Mouse (Mus musculus) inflammation-experienced regulatory T-cells, adult 6 months (primary cell): ENCODE results near the gene Dab1. TPM values are rescaled to one million over a fixed set of nuclear protein-coding genes. Genes with fewer than 3 reads are reported as not detected.

Experiments
- ATAC-seq: one replicate; pipeline ENCODE4 v1.8.0; 2017
- polyA plus RNA-seq, 3 experiments: library from polyadenylated mRNA; unstranded; fragments of 100-300 nt; shearing (Covaris generic); gene quantifications; one replicate each; pipeline ENCODE4 v1.2.1; 2017

Dab1 gene
- polyA plus RNA-seq, 3 experiments from 2014 or later: not detected

GRCm38 (mm10) chr4:104399106-104399730 lies 780.1 kb downstream of the Dab1 start:
- ATAC-seq: no peak

- no peak for ATAC-seq
These were observed 784.9 kb downstream of the Dab1 start for GRCm38 (mm10) chr4:104404099-104404498.

DNA sequence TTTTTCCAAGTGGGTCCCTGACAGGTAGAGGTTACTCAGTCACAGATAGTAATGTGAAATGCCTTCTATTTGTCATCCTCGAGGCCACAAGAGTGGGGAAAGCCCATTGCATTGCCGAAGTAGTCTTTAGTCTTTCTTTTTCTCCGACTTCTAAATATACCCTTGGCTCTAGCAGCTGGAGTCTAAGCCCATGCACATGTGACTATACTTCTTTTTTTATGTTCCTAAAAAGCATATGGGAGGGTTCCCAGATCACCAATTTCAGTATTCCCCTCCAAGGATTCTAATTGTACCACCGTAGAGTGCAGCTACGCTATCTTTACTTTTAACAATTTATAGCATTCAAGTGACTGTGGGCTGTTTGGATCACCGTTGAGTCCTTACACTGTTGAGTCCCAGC lies 791.8 kb downstream of the Dab1 start:
- no peak for ATAC-seq

DNA sequence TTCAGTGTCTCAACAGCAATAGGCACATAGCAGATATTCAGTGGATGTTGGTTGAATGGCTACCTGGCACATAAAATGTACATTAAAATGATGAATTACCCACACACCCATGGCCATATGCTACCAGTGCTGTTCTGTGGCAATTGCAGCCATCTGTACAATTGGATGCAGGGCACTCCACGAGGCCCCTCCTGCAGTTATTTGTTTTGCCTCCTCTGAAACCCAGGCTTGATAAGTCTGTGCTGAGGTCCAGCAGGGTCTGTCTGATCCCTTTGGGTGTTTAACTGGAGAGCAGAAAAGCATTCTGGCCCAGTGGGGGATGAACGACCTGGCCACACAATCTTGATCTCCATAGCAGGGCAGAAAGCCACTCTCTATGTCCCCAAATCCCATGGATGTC lies 796.3 kb downstream of the Dab1 start:
- ATAC-seq: no peak

DNA sequence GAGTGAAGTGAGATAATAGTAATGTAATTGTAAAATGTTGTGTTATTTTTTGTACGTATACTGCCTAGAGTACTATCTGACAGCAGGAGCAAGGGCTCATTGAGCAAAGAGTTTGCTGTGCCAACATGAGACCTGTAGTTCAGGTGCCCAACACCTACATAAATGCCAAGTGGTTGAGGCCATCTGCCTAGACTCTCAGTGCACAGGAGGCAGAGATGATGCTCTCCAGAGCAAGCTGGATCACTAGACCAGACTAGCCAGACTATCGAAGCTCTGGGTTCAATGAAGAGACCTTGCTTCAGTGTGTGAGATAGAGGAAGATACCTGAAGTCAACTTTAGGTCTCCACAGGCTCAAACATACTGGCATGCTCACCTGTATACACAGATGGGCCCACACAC lies 799.2 kb downstream of the Dab1 start:
- ATAC-seq: no peak

- no peak for ATAC-seq
These were observed 802.0 kb downstream of the Dab1 start for GRCm38 (mm10) chr4:104420983-104421680.

DNA sequence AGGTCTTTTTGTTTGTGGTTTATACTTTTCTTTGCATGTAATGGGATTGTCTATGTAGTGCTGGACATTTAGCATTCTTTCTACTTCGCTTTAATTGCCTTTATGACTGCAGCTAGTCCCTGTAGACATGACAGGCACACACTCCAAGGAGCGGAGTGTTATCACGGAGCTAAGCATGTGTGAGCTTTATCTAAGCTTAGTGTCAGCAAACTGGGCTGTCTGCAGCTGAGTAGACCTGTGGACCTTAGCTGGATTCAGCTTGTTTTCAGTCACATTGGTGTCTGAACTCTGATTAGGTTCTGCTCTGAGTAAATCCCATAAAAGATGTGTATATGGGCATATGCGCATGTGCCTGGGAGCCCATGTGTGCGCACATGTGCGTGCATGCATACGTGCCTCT lies 810.0 kb downstream of the Dab1 start:
- no peak for ATAC-seq

- ATAC-seq: no peak
These were observed 812.2 kb downstream of the Dab1 start for GRCm38 (mm10) chr4:104431231-104431855.

GRCm38 (mm10) chr4:104432150-104432549 lies 813.0 kb downstream of the Dab1 start:
- ATAC-seq: no peak

- no peak for ATAC-seq
These were observed 816.6 kb downstream of the Dab1 start for GRCm38 (mm10) chr4:104435736-104436135.

DNA sequence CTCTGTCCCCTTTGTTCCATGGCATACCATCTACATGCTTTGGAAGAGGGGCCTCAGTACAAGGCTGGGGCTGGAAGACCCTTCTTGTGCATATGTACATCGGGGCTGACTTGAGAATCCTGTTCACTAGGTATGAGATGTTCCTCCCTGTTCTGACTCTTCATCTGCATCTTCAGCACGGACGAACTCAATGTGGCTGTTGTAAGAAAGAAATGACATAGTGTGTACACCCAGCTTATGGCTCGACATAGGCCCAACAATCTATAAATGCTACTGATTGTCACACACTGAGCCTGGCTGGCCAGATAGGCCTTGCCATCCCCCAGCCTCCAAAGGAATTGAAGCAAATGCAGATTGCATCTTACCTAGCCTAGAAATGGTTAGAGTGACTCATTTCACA lies 817.3 kb downstream of the Dab1 start:
- no peak for ATAC-seq

DNA sequence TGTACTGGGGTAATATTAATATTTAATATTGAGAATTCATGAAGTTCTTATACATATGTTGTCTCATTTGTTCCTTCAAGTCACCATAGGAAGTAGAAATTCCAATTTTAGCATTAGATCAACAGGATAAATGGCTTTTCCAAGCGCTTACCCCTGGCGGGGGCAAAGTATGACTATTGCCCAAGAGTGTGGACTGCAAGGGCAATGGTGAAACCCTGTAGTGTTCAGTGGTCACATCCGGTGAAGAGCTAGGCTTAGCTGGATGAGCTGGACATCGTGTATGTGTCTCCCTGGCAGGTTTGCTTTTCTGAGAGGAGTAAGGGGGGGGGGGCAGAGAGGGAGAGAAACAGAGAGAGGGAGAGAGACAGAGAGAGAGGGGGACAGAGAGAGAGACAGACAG lies 819.6 kb downstream of the Dab1 start:
- no peak for ATAC-seq

DNA sequence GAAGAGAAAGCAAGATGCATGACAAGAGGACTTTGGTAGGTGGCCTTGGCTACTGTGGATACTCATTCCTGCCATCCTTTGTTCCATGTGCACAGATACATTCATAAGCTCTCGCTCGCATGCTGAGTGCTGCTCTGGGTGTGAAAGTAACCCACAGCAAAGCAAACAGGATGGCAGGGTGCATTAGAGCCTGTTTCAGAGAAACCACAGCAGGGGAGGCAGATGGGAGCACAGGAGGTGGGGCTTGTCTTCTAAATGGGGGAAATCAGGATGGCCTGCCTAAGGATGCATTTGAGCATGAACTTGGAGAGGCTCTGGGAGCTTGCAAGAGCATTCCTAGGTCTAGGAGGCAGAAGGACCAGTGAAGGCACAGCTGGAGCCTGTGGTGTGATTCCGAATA lies 820.5 kb downstream of the Dab1 start:
- ATAC-seq: no peak

GRCm38 (mm10) chr4:104442925-104443747 lies 824.0 kb downstream of the Dab1 start:
- ATAC-seq: no peak

DNA sequence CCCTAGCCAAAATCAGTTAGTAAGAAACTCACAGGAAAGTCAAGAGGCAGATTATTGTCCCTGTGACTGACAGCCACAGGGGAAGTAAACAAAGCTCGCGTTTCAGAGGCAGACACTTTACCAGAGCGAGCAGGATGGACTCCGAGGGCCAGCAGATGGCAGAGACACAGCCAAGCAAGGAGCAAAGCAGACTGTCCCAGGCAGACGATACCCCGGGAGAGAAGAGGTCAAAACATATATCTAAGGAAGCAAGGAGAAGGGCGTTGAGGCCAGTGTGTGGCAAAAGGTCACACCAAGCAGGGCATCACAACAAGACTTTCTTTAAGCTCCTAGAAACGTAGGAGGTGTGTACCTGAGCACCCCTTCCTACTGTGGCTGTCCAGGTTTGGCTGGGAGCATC lies 824.6 kb downstream of the Dab1 start:
- ATAC-seq: no peak

- ATAC-seq: no peak
These were observed 825.8 kb downstream of the Dab1 start for GRCm38 (mm10) chr4:104444985-104445384.

GRCm38 (mm10) chr4:104448199-104448598 lies 829.0 kb downstream of the Dab1 start:
- ATAC-seq: no peak

- no peak for ATAC-seq
These were observed 831.5 kb downstream of the Dab1 start for GRCm38 (mm10) chr4:104450645-104451044.

GRCm38 (mm10) chr4:104452587-104452986 lies 833.4 kb downstream of the Dab1 start:
- no peak for ATAC-seq

GRCm38 (mm10) chr4:104455151-104455550 lies 836.0 kb downstream of the Dab1 start:
- no peak for ATAC-seq

GRCm38 (mm10) chr4:104455760-104456159 lies 836.6 kb downstream of the Dab1 start:
- ATAC-seq: no peak

- ATAC-seq: no peak
These were observed 837.2 kb downstream of the Dab1 start for GRCm38 (mm10) chr4:104456173-104456873.

GRCm38 (mm10) chr4:104458726-104459125 lies 839.6 kb downstream of the Dab1 start:
- ATAC-seq: no peak
